Mouse (Mus musculus): ENCODE data around the gene Rai1. TPM values are rescaled to one million over a fixed set of nuclear protein-coding genes. Genes with fewer than 3 reads are reported as not detected.

Rai1 gene
- polyA plus RNA-seq, 1 experiment from 2014 or later: 40.3 TPM

DNA sequence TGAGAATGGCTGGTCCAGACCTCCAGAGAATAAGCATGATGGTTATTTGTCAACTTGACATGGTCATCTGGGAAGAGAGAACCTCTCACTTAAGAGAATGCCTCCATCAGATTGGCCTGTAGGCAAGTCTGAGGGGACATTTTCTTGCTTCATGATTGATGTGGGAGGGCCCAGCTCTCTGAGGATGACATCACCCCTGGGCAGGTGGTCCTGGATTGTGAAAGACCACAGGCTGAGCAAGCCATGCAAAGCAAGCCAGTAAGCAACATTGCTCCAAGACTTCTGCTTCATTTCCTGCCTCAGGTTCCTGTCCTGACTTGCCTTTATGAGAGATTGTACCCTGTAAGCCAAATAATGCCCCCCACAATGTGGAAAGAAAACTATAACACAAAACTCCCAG, 31.7 kb upstream of the Rai1 start:
- in situ Hi-C loops (cut with MboI; ENCODE audit: low pct_unique_long_range_greater_than_20kb): no loop called here
- ChIA-PET CTCF (no interaction called here), POLR2A (no interaction called here)
- ATAC-seq (no peak), DNase-seq (ENCODE audit: low read depth, low spot score) (no peak)
- TF ChIP-seq CTCF (IDR thresholded peaks at IDR 0.05): no peak
- no peaks in the 10 kb centered on the region for H3K27me3 ChIP-seq

DNA sequence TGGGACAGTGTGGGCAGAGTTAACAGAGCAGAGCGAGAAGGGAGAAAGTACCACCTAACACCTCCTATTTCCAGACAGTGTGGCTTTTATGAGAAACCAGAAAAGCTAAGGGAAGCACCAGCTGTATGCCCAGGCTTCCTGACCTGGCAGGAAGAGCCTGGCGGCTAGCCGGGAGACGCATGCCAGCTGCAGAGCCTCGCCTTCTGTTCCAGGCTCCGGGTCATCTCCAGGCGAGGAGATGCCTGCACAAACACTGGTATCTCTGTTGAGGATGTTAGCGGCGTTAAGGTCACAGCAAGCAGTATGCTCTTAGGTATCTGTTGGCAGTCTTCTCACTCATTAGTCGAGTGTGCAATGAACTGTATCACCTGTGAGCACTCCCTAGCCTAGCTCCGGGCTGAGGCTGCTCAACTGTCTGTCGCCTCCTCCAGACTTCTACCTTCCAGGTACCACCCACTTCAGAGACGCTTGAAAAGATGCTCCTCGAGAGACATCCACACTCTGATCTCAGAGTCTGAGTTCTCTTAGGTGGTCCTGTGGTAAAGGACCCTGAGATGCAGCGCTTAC, 30.8 kb upstream of the Rai1 start:
- DNase-seq (ENCODE audit: low read depth, low spot score): no peak
- CTCF ChIA-PET: no interaction called here
- in situ Hi-C loops (cut with MboI; ENCODE audit: low pct_unique_long_range_greater_than_20kb): no loop called here
- no peaks in the 10 kb centered on the region for H3K27me3 ChIP-seq
- TF ChIP-seq CTCF (IDR thresholded peaks at IDR 0.05): no peak
- no peak for ATAC-seq
- POLR2A ChIA-PET: no interaction called here

DNA sequence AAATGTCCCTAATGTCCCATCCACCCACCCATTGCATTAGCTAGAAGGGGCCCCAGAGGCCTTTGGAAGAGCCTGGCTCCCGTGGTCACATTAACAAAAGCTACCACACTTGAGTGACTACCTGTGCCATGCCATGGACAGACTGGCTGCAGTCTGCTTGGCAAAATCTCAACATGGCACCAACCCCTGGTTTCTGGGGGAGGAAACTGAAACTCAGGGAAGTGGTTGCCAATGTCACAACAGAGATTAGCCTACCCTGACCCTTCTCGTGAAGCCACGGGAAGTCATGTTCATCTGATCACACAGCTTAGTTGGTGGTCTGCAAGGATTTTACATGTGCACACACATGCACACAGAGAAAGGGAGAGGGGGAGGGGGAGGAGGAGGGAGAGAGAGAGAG, 28.6 kb upstream of the Rai1 start:
- POLR2A ChIA-PET: interaction anchor here (0.6 to 0.7 kb wide), 2 partner anchors 112 to 161 kb away, joined by 3 read pairs; partner anchors contain the start of gene Rasd1

DNA sequence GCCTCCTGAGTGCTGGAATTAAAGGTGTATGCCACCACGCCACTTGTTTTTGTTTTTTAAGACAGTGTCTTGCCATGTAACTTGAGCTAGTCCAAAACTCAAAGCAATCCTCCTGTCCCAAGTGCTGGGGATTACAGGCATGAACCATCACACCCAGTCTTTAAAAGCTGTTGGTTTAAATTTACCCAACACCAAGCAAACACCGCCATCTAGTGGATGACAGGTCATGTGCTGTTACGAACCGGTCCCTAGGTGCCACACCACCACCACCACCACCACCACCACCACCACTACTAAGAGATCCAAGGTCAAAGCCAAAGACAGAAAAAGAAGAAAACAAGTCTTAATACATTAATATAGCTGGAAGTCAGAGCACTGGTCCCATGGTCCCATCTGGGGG, 28.0 kb upstream of the Rai1 start:
- ChIA-PET CTCF (interaction anchor here (0.8 to 1.9 kb wide), 11 partner anchors 9 to 240 kb away, joined by 3 to 10 read pairs (median 3); partner anchors contain the start of gene Rasd1), POLR2A (interaction anchor here (0.9 kb wide), 1 partner anchor 198 kb away, joined by 3 read pairs; no protein-coding TSS in a partner anchor)
- H3K27me3 ChIP-seq: peaks cover 6% of the 10 kb centered on the region
- in situ Hi-C loops (cut with MboI; ENCODE audit: low pct_unique_long_range_greater_than_20kb): loop anchor here (5.0 to 25.0 kb wide), 3 partner anchors 109 to 211 kb away; no protein-coding TSS in a partner anchor
- ATAC-seq (no peak), DNase-seq (ENCODE audit: low read depth, low spot score) (peak; percentile 31)
- peak; percentile 59 for TF ChIP-seq CTCF (IDR thresholded peaks at IDR 0.05)

More for the DNA sequence above, 28.6 kb upstream of the Rai1 start:
- H3K27me3 ChIP-seq: peaks cover 6% of the 10 kb centered on the region
- DNase-seq (ENCODE audit: low read depth, low spot score) (no peak), ATAC-seq (no peak)
- CTCF ChIA-PET: interaction anchor here (0.8 to 1.9 kb wide), 8 partner anchors 10 to 196 kb away, joined by 3 to 10 read pairs (median 4); partner anchors contain the start of gene Rasd1
- TF ChIP-seq CTCF (IDR thresholded peaks at IDR 0.05): no peak
- in situ Hi-C loops (cut with MboI; ENCODE audit: low pct_unique_long_range_greater_than_20kb): loop anchor here (5.0 to 25.0 kb wide), 3 partner anchors 109 to 211 kb away; no protein-coding TSS in a partner anchor

DNA sequence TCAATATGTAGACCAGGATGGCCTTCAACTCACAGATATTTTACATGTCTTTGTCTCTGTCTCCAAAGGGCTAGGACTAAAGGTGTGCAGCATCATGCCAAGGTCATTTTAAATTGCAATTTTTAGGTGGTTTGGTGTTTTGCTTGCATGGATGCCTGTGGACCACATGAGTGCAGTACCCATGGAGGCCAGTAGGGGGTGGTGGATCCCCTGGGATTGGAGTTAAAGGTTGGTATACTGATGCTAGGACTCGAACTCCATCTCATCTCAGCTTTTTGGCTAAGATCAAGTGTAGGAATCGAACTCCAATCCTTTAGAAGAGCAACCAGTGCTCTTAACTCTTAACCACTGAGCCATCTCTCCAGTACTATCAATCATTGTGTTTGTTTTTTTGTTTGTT, 20.2 kb upstream of the Rai1 start:
- DNase-seq (ENCODE audit: low read depth, low spot score) (no peak), ATAC-seq (no peak)
- peaks cover 9% of the 10 kb centered on the region for H3K27me3 ChIP-seq
- ChIA-PET CTCF (interaction anchor here (0.9 to 1.7 kb wide), 2 partner anchors 100 to 115 kb away, joined by 3 to 4 read pairs; no protein-coding TSS in a partner anchor), POLR2A (no interaction called here)
- TF ChIP-seq CTCF (IDR thresholded peaks at IDR 0.05): peak; percentile 94
- in situ Hi-C loops (cut with MboI; ENCODE audit: low pct_unique_long_range_greater_than_20kb): loop anchor here (25.0 kb wide), 1 partner anchor 203 kb away; no protein-coding TSS in a partner anchor

DNA sequence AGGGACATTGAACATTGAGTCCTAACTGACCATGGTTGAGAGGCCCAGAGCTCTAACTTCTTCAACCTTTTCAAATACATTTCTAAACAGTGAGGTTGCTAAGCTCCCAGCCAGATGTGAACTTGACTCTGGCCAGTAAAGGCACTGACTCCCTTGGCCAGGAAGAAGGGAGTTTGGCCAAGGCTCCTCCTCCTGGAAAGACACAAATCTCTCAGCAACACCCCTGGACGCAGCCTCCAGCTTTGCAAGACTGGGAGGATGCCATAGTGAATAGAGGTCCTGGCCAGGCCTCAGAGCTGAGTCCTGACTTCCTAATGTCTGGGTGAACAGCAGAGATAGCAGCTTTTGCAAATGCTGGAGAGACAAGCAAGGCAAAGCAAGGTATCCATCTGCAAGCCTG, 18.1 kb upstream of the Rai1 start:
- ChIA-PET CTCF (interaction anchor here (1.2 kb wide), 1 partner anchor 10 kb away, joined by 3 read pairs; no protein-coding TSS in a partner anchor), POLR2A (interaction anchor here (0.5 kb wide), 1 partner anchor 11 kb away, joined by 3 read pairs; no protein-coding TSS in a partner anchor)
- peaks cover 4% of the 10 kb centered on the region for H3K27me3 ChIP-seq
- ATAC-seq (no peak), DNase-seq (ENCODE audit: low read depth, low spot score) (no peak)
- TF ChIP-seq CTCF (IDR thresholded peaks at IDR 0.05): no peak
- in situ Hi-C loops (cut with MboI; ENCODE audit: low pct_unique_long_range_greater_than_20kb): loop anchor here (25.0 kb wide), 1 partner anchor 201 kb away; no protein-coding TSS in a partner anchor

DNA sequence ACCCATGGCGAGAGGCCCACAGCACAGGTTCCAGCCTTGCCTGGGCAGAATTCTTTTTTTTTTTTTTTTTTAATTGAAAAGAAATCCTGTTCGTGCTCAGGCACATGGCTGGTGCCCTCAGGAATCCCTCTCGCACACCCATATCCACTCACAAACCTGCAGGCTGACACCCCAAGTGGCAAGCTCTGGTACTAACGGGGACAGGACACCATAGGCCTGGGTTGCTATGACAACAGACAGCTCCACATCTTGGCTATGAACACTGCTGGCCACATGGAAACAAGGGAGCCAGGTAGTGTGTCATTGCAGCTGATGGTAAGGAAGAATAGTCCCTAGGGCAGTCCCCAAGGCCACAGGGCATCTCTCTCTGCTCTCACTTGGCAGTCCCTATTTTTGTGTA, 15.9 kb upstream of the Rai1 start:
- in situ Hi-C loops (cut with MboI; ENCODE audit: low pct_unique_long_range_greater_than_20kb): loop anchor here (25.0 kb wide), 1 partner anchor 198 kb away; no protein-coding TSS in a partner anchor
- ChIA-PET POLR2A (no interaction called here), CTCF (no interaction called here)
- no peak for ATAC-seq
- DNase-seq (ENCODE audit: low read depth, low spot score): no peak
- no peak for TF ChIP-seq CTCF (IDR thresholded peaks at IDR 0.05)
- no peaks in the 10 kb centered on the region for H3K27me3 ChIP-seq

DNA sequence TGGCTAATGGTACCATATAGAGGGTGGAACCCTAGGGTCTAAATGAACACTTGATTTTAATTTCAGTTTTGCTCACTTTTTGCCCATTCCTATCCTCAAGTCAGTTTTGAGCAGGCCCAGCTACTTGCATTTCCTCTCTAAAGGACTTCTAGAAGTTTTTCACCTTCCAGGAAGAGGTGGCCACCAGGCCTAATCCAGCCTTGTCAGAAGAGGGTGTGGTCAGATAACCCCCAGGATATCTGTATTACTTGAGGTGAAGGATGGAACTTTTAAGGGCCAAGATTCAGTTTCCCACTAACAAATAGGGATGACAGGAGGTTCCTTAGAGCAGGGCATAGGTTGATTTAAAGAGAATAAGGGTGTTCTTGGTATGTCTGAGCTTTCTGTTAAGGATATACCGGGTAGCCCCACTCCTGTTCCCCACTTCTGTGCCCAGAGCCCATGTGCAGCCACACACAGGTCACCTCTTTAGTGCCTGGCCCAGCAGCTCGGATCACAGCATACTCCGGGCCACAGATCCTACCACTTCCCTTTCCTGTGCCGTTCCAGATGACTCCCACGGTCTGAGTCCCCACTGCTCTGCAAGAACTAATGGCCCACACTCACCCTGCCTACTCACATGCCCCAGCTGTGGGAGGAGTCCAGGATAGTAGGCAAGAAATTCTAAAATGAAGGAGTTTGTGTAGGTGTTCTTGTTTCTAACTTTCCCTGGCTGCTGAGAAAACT, 14.0 kb upstream of the Rai1 start:
- no peak for ATAC-seq
- TF ChIP-seq CTCF (IDR thresholded peaks at IDR 0.05): no peak
- in situ Hi-C loops (cut with MboI; ENCODE audit: low pct_unique_long_range_greater_than_20kb): loop anchor here (25.0 kb wide), 1 partner anchor 196 kb away; no protein-coding TSS in a partner anchor
- H3K27me3 ChIP-seq: no peaks in the 10 kb centered on the region
- ChIA-PET CTCF (interaction anchor here (1.2 kb wide), 1 partner anchor 15 kb away, joined by 5 read pairs; no protein-coding TSS in a partner anchor), POLR2A (interaction anchor here (0.6 to 0.9 kb wide), 2 partner anchors 18 to 206 kb away, joined by 3 read pairs; no protein-coding TSS in a partner anchor)
- no peak for DNase-seq (ENCODE audit: low read depth, low spot score)

DNA sequence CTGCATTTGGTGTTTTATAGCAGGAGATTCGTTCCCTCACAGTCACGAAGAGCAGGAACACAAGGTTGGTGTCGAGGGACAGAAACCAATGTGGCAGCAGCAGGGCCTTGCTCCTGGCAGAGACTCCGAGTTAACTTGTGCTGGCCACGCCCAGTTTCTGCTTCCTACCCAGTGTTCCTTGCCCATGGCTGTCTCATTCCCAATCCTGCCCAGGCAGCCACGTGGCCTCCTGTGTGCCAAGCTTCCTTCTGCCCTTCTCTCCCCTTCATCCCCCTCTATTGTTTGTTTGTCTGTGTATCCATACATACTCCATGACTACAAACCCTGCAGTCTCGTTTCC, 13.4 kb upstream of the Rai1 start:
- CTCF ChIA-PET: no interaction called here
- ATAC-seq: no peak
- H3K27me3 ChIP-seq: no peaks in the 10 kb centered on the region
- in situ Hi-C loops (cut with MboI; ENCODE audit: low pct_unique_long_range_greater_than_20kb): loop anchor here (25.0 kb wide), 1 partner anchor 196 kb away; no protein-coding TSS in a partner anchor
- POLR2A ChIA-PET: interaction anchor here (0.9 kb wide), 1 partner anchor 17 kb away, joined by 3 read pairs; no protein-coding TSS in a partner anchor
- no peak for DNase-seq (ENCODE audit: low read depth, low spot score)
- no peak for TF ChIP-seq CTCF (IDR thresholded peaks at IDR 0.05)

DNA sequence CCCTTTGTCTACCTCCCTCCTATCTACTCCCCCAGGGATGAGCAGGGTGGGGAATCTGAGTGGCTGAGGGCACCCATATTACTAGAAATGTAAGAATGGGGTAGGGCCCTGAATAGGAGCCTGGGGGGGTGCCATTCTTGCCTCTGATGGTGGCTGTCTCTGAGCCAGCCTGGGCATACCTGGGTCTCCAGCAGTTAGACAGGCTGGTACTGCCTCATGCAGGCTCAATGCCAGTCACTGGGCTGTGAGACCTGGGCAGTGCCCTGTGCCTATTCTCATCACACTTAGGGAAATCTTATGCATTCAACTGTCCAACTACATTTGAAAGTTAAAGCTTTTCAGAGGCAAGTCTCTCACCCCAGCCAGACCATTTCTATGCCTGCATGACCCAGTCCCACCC, 11.6 kb upstream of the Rai1 start:
- CTCF ChIA-PET: no interaction called here
- in situ Hi-C loops (cut with MboI; ENCODE audit: low pct_unique_long_range_greater_than_20kb): loop anchor here (25.0 kb wide), 1 partner anchor 194 kb away; no protein-coding TSS in a partner anchor
- no peak for DNase-seq (ENCODE audit: low read depth, low spot score)
- no peak for TF ChIP-seq CTCF (IDR thresholded peaks at IDR 0.05)
- POLR2A ChIA-PET: no interaction called here
- no peak for ATAC-seq
- H3K27me3 ChIP-seq: no peaks in the 10 kb centered on the region
